Mouse (Mus musculus) testis, adult 2 months (tissue): ENCODE results near the gene Castor1.

Experiments used
- CTCF ChIP-seq: fragments of 200-500 bp; IDR thresholded peaks from 2 replicates; pipeline ENCODE4 v1.5.1; 2012; ENCODE audit warnings: low read depth, mild to moderate bottlenecking, inconsistent platforms, low read length, moderate library complexity; ENCODE audit not compliant: control insufficient read depth, insufficient read depth, insufficient replicate concordance
- POLR2A ChIP-seq: fragments of 200-500 bp; IDR thresholded peaks from 2 replicates; pipeline ENCODE4 v1.6.1; 2012; ENCODE audit warnings: low read depth, mild to moderate bottlenecking, inconsistent platforms, low read length, moderate library complexity; ENCODE audit not compliant: control insufficient read depth

DNA sequence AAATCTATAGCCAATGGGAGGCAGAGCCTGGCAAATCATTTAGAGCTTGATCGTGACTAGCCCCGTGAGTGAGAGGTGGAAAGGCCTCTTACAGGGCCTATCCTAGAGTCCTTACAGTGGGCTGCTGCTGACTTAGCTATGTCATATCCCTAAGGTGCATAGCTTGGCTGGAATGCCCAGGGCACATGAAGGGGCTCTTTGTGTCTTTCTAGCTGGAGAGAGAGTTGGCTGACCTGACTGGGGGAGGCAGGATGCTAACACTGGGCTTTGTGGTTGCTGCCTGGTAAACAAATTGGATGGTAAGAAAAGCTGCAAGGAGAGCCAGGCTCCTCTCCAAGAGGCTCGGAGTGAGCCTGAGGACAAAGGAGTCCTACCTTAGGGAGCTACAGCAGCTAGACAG lies 25.3 kb upstream of the Castor1 start:
- TF ChIP-seq CTCF, result no peak
- TF ChIP-seq POLR2A, result no peak
